Mouse (Mus musculus) ovary, adult 18-20 months (tissue): ENCODE measurements around the gene Gm10644.

Experiments used
- DNase-seq: peaks from one replicate; pipeline ENCODE4 v3.0.0; 2022; ENCODE audit warnings: low spot score, mixed read lengths

Gm10644 gene

DNA sequence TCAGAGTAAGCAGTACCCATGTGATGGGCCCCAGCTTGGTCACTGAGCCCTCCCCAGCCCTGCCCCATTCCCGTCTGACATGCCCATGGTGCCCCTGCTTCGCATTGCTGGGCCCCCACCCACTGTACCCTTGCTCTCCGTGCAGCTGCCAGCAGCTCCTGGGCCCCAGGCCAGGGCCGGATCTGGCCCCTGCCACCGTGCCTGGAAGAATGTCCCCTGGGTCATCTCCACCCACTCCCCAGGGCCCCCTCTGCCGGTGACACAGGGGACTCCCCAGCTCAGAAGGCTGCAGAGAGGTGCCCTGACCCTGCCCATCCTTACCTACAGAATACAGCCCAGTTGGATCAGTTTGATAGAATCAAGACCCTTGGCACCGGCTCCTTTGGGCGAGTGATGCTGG is 25.8 kb upstream of the Gm10644 start:
- DNase-seq: no peak

DNA sequence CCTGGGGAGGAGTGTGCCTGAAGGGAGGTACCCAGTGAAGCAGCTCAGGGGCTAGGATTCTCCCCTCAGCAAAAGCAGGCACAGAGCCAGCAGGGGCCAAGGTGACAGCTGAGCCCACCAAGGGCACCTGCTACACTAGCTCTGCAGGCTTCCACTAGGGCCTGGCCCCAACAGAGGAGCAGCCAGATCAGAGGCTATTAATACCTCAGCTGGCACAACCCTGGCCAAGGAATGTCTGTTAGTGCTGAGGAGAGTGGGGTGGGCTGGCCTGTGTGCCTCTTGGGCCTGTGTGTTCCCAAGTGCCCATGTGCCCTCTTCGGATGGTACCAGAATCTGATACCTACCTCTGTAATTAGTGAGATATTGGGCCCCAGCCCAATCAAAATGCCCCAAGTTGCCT is 25.2 kb upstream of the Gm10644 start:
- DNase-seq: no peak

DNA sequence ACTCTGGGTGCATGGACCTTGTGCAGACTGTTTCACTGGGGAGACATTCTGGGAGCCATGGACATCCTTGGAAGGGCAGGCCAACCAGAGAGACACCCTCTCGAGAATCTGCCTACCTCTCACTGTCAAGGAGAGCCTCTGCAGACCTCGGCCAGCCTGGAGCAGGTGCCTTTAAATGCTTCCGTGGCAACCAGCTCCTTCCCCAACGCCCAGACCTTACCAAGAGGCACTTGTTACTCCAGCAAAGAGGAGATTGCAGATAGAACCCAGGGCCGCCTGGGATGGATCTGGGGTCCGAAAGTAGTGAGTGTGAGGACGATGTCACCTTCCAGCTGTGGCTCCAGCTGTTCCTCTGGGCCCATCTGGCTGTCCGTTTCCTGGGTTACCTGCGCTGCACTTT is 23.2 kb upstream of the Gm10644 start:
- DNase-seq: no peak

GRCm38 (mm10) chr8:83977646-83978045 is 22.6 kb upstream of the Gm10644 start:
- no peak for DNase-seq

DNA sequence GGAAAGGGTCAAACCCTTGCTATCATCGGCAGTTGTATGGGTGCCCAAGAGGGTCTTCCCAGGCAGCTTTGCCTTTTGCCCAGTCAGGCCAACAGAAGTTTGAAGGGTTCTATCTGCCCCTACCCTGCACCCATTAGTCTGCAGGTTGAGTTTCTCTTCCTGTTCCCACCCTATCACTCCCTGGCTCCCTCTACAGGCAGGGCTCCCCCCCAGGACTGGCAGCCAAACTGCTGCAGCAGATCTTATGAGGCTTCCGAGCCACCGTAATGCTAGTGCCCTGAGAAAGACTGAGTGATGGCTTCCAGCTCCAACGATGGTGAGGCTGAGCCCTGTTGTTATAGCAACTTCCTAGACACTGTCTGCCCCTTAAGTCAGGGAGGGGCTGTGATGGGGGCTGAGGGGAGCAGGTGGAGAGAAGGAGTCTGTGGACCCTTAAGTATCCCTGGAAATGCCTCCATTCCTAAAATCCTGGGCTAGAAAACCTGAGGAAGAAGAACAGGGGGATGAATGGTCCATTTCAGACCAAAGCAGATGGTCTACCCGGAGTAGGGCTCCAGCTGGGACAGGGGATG is 21.9 kb upstream of the Gm10644 start:
- no peak for DNase-seq

DNA sequence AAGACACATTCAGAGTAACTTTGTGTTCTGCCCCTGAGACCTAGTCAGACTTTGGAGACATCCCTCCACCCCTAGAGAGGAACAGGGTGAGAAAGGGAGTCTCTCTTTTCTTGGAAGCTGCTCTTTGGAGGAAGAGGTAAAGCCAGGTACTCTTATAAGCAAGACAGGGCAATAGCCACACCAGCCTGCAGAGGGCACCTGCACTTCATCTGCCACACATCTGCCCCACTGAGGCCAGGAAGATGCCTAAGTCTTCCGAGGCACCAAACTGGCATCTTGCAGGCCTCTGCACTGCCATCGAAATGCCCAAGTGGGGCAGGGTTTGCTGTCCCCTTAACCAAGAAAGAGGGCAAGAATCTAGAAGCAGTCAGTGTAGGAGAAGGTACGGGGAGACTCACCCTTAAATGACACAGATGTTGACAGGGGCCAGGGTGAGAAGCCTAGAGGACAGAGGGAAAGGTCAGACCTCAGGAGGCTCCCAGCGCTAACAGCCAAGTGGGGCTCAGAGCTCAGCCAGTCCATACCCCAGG is 21.2 kb upstream of the Gm10644 start:
- DNase-seq: no peak

GRCm38 (mm10) chr8:83974521-83974920 is 19.5 kb upstream of the Gm10644 start:
- DNase-seq: no peak

- no peak for DNase-seq
Measured at GRCm38 (mm10) chr8:83973161-83974031, 18.4 kb upstream of the Gm10644 start.

- peak; percentile 99 for DNase-seq
Measured at GRCm38 (mm10) chr8:83972150-83973120, 17.4 kb upstream of the Gm10644 start, which contains the start of gene Prkaca. TSS of gene Prkaca (plus strand) at chr8:83972993.

GRCm38 (mm10) chr8:83971661-83972060 is 16.7 kb upstream of the Gm10644 start:
- DNase-seq: no peak

GRCm38 (mm10) chr8:83971121-83971520 is 16.1 kb upstream of the Gm10644 start:
- DNase-seq: no peak

GRCm38 (mm10) chr8:83967701-83968100 is 12.7 kb upstream of the Gm10644 start:
- DNase-seq: no peak

- DNase-seq: peak; percentile 53
Measured at GRCm38 (mm10) chr8:83964015-83964765, 9.2 kb upstream of the Gm10644 start.

GRCm38 (mm10) chr8:83956789-83957188 is 1.8 kb upstream of the Gm10644 start:
- no peak for DNase-seq

- DNase-seq: no peak
Measured at GRCm38 (mm10) chr8:83955958-83956218, 883 bp upstream of the Gm10644 start.

DNA sequence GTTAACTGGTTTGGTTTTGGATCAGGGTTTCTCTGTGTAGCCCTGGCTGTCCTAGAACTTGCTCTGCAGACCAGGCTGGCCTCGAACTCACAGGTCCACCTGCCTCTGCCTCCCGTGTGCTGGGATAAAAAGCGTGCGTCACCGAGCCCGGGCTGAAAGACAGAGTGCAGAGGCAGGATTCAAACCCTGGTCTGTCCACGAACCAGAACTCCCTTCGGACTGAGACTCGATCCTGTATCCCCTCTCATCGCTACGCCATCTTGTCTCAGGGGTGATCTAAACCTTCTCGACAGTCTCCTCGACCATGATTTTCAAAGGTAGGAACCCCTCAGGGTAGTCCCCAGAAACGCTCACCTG is 278 bp downstream of the Gm10644 start:
- no peak for DNase-seq

GRCm38 (mm10) chr8:83945540-83945939 is 9.5 kb downstream of the Gm10644 start:
- no peak for DNase-seq

DNA sequence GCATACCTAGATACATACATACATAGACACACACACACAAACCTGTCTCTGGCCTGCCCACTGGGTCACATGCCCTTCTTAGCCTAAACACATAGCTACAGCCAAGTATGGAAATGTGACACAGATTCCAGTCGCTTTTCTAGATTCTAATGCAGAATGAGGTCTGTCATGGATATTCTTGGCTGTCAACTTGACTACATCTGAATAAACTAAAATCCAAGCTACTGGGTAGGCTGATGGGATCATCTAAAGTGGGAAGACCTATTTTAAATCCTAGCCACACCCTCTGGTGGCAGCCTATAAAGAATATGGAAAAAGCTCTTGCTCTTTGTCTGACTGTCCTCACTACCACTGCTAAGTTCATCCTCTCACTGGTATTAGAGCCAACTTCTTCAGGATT is 12.6 kb downstream of the Gm10644 start:
- DNase-seq: no peak

DNA sequence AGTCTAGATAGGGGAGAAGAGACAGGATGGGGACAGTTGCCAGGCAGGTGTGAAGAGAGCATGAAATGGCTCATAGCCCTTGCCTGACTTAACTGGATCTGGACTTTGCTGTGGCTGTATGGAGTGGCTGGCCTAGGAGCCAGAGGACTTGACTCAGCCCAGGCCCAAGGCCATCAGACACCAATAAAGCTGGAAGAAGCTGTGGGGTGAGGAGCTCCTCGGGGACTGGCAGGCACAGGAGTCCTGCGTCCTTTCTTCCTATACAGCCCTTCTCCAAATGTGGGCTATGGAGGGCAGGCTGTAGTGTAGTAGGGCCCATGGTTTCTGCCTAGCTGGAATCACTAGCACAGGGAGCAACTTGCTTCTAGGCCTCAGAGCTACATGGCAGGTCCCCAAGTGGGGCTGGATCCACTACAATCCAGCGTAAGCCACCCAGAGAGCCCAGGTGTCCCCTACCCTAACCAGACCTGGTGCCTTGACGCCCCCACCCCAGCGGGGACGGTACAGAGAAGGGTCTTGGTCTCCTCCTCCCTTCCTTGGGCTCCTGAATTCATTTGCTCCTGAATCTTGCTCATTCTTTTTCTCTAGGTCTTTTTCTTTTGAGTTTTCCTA is 13.8 kb downstream of the Gm10644 start:
- no peak for DNase-seq

DNA sequence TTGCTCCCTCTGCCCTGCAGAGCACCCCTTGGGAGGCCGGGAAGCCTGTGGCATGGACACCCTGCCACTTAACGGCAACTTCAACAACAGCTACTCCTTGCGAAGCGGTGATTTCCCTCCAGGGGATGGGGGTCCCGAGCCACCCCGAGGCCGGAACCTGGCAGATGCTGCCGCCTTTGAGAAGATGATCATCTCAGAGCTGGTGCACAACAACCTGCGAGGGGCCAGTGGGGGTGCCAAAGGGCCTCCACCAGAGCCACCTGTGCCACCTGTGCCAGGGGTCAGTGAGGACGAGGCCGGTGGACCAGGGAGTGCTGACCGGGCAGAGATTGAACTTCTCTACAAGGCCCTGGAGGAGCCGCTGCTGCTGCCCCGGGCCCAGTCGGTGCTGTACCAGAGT is 16.7 kb downstream of the Gm10644 start:
- no peak for DNase-seq

DNA sequence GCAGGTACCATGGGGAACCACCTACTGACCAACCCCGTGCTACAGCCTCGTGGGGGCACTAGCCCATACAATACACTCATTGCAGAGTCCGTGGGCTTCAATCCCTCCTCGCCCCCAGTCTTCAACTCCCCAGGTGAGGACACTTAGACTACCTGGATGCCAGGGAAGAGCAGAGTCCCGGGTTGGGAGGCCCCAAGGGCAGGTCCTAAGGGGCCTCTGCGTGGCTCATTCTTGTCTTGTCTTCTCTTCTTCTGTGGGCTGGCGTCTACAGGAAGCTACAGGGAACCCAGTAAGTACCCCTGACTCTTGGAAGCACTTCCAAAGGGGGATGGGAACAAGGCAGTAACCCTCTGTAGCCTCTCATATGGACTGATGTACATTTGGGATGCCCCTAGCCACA is 17.4 kb downstream of the Gm10644 start:
- DNase-seq: no peak
